Mouse (Mus musculus): ENCODE measurements at regions not wholly inside any gene's neighbourhood (a gene's known extent, or its start where the extent isn't known, plus 50 kb on each side); places are given as distances from the start of the nearest gene placed in this dataset.

GRCm38 (mm10) chr8:116289237-116289636 is 215.5 kb upstream of the Dynlrb2 start:
- DNase-seq = no peak

DNA sequence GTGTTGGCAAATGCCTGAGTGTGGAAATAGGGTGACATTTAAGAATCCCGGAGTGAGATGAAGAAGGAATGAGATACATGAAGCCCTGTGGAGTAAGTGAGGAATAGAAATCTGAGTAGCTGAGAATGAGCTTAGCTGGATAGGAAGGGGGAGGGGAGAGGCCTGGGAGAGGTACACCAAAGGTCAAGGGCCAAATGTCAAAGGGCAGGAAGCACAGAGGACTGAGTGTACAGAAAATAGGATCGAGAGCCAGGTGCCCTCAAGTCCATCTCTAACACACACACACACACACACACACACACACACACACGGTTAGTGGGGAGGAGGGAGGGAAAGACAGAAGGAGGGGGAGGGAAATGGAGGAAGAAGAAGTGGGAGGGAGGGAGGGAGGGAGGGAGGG is 220.8 kb upstream of the Dynlrb2 start:
- no peak for DNase-seq

DNA sequence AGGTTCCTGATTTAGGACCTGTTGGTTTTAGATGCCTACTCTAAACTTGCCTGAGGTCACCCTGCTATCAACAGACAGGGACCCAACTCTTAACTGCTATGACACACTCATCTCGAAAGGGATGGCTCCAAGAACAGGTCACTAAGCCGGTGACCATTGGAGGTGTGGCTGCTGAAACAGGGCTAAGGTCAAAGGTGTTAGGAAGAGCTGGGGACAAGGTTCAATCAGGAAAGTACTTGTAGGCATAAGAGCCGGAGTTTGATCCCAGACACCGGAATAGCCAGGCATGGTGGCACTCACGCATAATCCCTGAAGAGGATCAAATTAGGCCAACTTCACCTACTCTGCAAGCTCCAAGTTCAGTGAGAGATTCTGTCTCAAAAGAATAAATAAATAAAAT is 222.4 kb upstream of the Dynlrb2 start:
- DNase-seq = no peak

DNA sequence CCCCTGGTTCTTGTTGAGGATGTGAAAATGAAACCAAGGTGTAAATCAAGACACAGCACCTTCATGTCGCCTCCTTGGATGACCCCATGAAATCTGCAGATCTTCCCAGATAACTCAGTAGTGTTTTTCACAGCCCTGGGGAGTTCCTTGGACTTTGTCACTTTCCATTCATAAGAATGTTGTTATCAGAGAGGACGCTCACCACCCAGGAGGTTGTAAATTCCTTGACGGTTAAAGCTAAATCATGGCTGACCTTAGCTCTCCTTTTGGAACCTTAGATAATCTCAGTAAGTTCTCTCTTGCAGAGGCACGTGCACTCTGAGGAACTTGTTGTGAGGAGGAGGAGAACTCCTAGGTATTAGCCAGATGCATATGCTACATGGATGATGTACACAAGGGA is 229.8 kb upstream of the Dynlrb2 start:
- no peak for DNase-seq

GRCm38 (mm10) chr8:116271238-116271637 is 233.5 kb upstream of the Dynlrb2 start:
- DNase-seq = no peak

GRCm38 (mm10) chr8:116269393-116269792 is 235.4 kb upstream of the Dynlrb2 start:
- no peak for DNase-seq

DNA sequence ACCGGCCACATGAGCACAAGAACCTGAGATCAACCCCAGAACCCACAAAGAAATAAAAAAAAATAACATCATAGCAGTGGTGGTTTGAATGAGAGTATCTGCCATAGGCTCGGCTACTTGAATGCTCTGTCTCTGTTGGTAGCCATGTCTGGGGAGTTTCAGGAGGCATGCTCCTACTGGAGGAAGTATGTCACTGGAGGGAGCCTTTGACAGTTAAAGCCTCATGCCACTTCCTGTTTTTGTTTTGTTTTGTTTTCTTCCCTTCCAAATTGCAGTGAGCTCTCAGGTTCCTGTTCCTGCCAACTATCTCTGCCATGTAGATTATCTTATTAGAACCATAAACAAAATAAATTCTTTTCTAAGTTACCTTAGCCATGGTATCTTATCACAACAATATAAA is 236.1 kb upstream of the Dynlrb2 start:
- DNase-seq = no peak

DNA sequence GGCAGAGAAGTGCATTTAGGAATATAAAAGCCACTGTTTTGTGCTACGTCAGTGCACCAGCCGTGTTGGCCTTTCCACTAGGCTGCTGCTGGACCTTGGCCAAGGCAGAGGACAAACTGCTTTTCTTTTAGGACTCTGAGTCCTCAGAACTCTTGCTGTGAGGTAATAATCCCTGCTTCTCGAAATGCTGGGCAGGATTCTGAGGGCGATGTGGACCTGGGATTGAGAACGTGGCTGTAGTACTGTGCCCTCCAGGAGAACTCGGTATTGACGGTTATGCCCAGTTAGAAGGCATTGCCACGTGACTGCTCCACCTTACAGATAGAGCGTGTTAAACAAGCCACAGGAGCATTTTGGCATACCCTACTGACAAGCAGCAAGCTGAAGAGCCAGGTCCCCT is 236.6 kb upstream of the Dynlrb2 start:
- DNase-seq = peak; percentile 50

DNA sequence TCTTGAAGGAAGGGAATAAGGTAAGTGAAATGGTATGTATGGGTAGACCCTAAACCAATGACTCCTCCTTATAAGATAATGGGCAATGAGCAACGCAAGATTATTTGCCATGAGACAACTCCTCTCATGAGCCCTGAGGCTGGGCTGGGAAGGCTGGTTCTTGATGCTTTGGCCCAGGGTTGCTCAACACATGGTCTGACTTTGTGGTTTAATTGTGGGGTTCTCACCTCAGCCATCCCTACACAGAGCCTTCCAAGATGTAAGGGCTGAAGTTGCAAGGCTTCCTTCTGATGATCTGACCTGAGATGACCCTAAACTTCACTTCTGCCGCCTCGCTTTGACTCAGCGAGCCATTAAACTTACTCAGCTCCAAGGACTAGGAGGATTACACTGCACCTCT is 237.8 kb upstream of the Dynlrb2 start:
- DNase-seq = no peak

DNA sequence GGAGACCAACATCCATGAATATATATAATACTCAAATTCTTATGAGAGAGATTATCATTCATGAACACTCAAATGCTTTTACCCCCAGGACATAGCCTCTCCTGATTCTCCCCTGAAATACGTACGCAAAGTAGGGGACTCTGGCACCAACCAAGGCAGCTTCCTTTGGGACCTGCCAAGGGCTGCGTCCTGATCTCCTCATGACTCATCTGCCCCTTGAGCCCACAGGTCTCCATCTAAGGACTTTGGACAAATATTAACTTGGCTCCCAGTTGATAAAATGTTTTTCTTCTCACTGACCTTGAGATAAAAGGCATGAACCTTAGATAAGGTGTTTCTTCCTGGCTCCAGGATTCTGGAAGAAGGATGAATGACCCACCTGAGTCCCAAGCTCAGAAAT is 239.2 kb upstream of the Dynlrb2 start:
- DNase-seq = no peak

GRCm38 (mm10) chr8:116264078-116264477 is 240.7 kb upstream of the Dynlrb2 start:
- DNase-seq = no peak

DNA sequence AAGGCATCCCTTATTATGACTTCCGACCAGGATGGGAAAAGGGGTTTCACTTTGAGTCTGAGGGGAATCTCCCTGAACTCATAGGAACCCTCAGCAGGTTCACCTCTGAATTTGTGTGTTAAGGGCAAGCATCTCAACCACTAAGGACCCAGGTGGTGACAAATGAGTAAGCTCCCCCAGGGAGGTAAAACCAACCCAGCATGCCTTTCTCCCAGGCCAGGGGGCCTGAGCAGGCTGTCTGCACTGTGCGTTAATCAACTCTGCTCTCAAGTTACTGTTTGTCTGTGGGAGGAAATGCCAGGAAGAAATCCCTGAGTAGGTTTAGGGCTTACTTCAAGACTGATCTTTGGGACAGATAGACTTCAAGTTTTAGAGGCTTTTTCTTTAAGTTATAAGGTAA is 243.5 kb upstream of the Dynlrb2 start:
- no peak for DNase-seq

GRCm38 (mm10) chr8:116255398-116255797 is 249.4 kb upstream of the Dynlrb2 start:
- DNase-seq = no peak

GRCm38 (mm10) chr8:116252455-116253216 is 252.1 kb upstream of the Dynlrb2 start:
- DNase-seq = no peak

DNA sequence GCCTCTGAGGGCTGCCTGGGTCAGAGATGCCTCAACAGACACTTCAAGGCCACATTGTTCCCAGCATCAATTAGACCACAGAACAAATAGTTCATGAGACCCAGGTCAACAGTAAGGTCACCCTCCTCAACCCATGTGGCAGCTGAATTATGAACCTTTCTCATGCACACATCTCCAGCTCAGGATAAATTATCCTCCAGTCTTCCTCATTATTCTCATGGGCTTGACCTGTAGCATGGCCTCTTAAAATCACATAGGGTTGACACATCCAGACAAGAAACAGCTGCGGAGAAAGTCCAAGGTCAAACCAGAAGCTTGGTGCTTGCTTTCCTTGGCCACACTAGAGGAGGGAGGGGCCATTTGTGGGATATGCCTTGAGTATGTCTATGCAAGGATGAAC is 256.4 kb upstream of the Dynlrb2 start:
- DNase-seq = no peak

- no peak for DNase-seq
Observed at GRCm38 (mm10) chr8:116243493-116243892, 261.3 kb upstream of the Dynlrb2 start.

- DNase-seq = no peak
Observed at GRCm38 (mm10) chr8:116242972-116243371, 261.8 kb upstream of the Dynlrb2 start.

DNA sequence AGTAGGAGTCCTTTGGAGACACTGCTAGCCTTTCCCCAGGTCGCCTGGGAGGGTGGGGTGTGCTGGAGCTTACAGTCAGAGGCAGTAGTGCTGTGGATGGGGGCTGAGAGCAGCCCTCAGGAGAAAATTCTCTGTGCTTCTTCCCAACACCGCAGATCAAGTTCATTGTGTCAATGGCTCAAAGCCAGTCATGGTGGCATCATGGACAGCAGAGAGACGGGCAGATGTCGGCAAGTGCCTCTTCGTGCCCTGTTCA is 262.9 kb upstream of the Dynlrb2 start:
- no peak for DNase-seq

DNA sequence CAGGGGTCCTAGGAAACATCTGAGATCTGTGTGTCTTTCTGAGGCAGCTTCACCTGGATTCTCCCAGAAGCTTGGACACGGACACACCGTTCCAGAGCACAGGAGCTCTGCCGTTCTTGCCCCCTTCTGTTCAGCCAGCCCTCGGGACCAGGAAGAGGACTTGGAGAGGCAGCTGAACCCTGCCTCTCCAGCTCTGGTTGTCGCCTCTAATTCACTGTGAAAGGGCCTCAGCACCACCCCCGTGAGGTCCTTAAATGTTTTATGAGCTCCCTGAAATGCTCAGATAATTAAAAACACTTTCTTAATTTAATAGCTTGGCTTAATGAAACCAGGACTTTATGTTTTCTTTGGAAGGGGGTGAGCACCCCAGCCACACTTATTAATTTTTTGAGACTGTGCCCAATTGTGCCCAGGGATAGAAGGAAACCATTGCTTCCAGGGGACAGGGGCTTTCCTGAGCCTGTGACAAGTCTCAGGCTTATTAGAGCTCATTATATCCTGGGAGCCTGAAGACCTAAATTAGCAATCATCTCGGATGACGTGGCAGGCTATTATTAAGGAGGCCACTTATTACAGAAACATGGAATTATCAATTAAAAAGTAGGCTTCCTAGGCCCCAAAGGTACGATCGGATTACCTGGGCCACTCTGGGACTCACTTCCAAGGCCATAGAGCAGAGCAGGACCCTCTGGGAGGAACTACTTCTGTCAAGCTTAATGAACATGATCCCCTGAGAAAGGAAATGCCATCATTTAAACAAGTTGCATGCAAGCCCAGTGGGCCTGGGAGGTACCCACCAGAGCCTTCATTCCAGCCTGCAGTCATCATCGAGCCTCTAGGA is 263.4 kb upstream of the Dynlrb2 start:
- no peak for DNase-seq

DNA sequence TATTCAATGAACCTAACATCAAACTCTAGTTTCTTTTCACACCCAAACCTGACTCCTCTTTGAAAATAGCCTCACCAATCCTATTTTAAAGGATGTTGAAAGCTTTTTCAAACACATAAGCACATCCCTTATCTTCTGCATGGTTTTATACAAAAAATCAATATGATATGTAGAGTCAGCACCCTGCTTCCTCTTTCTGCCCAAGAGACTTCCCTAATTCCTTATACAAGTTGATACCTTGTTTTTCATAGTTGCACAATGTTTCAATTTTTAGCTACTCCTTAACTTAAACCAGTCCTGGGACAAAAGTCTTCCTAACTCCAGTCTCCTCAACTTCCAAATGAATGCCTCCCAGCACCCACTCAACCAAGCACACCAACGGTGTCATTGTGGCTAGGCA is 266.1 kb upstream of the Dynlrb2 start:
- no peak for DNase-seq

DNA sequence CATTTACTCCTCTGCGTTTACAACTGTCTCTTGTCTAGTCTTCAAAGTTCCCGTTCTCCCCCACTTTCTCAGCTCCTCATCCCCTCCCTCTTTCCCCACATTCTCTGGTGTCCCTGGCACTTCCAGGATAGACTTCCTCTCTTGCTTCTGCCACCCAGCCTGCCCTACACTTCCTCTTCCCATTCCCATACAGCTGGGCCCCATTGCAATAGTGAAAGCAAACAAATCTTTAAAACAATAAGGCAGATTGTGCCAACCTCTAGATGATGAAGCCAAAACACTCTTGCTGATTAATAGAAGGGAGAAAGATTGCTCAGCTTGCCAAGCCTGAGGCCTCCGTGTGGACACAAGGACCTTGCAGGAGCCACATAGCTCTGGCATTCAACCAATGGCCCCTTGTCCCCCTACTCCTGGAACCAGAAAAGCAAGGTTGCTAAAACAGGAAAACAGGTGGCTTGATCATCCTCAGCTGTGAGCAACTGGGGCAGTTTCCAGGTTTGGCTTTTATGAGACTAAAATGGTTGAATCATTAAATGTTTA is 267.1 kb upstream of the Dynlrb2 start:
- no peak for DNase-seq

DNA sequence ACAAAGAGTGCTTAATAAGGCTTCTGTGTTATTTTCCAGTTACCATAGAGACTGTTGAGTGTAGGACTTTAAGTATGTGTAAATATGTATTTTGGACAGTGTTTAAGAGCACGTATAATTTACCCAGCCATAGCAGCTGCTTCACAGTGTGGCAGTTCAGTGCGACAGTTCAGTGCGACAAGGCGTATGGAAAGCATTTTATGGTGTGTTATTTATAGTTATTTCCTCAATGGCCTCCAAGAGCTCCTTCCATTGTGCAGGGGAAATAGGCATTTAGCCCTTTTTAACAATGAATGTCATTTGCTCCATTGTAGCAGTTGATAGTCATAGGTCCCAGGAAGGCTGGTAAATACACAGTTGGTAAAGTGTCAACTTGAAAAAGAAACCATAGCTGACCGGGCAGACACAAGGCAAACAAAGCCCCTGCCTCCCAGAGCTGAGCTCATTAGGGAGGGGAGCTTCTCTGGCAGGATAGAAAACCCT is 275.1 kb upstream of the Dynlrb2 start:
- no peak for DNase-seq

DNA sequence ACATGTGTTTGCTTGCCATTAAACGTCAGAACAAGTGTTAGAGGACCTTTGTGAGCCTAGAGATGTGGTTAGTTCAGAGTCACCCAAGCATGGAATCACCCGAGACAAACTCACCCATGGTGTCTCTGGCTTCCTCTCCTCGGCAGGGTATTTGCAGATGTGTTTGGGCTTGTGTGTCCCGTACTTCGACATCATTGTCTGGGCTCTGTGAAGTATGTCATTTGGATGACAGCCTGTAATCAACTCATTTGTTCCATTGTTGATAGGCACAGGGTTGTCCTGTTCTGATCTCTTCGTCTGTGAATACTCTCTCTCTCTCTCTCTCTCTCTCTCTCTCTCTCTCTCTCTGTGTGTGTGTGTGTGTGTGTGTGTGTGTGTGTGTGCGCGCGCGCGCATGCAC is 277.8 kb upstream of the Dynlrb2 start:
- DNase-seq = no peak

DNA sequence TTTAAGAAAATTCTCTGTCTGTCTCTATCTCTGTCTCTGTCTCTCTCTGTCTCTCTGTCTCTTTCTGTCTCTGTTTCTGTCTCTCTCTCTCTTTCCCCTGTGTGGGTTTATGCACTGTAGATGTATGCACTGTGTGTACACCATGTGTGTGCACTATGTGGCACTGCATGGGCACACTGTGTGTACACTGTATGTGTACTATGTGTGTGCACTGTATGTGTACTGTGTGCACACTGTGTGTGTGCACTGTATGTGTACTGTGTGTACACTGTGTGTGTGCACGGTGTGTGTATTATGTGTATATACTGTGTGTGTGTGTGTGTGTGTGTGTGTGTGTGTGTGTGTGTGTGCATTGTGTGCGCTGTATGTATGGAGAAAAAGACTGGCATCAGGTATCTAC is 281.5 kb upstream of the Dynlrb2 start:
- no peak for DNase-seq

Measured in gastrocnemius, postnatal 10 days (tissue).